Mouse (Mus musculus) CH12F3 (cell line): ENCODE results near the gene Nop56.

Experiments
- in situ Hi-C: fragments of 300-500 bp; cut with MboI; formaldehyde crosslinking; loops from 2 replicates; pipeline ENCODE4 v1.14.3; 2020; ENCODE audit warnings: low sequenced_read_pairs

The Nop56 gene

GRCm38 (mm10) chr2:130295331-130296133 lies 21.3 kb downstream of the Nop56 start:
- in situ Hi-C loops, result no loop called here

- in situ Hi-C loops, result no loop called here
Observed at GRCm38 (mm10) chr2:130296134-130296745, 22.0 kb downstream of the Nop56 start.

- in situ Hi-C loops, result no loop called here
Observed at GRCm38 (mm10) chr2:130297580-130297979, 23.4 kb downstream of the Nop56 start.

- in situ Hi-C loops, result no loop called here
Observed at GRCm38 (mm10) chr2:130303014-130303413, 28.8 kb downstream of the Nop56 start.

- in situ Hi-C loops, result no loop called here
Observed at GRCm38 (mm10) chr2:130327057-130327456, 52.8 kb downstream of the Nop56 start.
